Mouse (Mus musculus) midbrain, embryonic 12.5 days (tissue): ENCODE results near the gene Spatc1l. TPM values are rescaled to one million over a fixed set of nuclear protein-coding genes. Genes with fewer than 3 reads are reported as not detected.

Experiments used
- ATAC-seq: fragments of 200-750 bp; cut with Nextera tagmentation; 2 replicates; pipeline ENCODE4 v1.8.0; 2017; ENCODE audit warnings: low read depth, moderate TSS enrichment, moderate library complexity; ENCODE audit not compliant: low FRiP score
- H3K27ac ChIP-seq: fragments of 300-500 bp; sonication (generic); replicated peaks from 2 replicates; pipeline ENCODE4 v1.5.1; 2016; ENCODE audit warnings: mild to moderate bottlenecking
- H3K27me3 ChIP-seq: fragments of 300-500 bp; sonication (generic); 2 replicates; pipeline ENCODE4 v1.6.1; 2016; ENCODE audit warnings: mild to moderate bottlenecking
- H3K36me3 ChIP-seq: fragments of 300-500 bp; sonication (generic); 2 replicates; pipeline ENCODE4 v1.6.1; 2016
- H3K4me1 ChIP-seq: fragments of 300-500 bp; sonication (generic); 2 replicates; pipeline ENCODE4 v1.6.1; 2016
- H3K4me2 ChIP-seq: fragments of 300-500 bp; sonication (generic); replicated peaks from 2 replicates; pipeline ENCODE4 v1.6.1; 2016; ENCODE audit warnings: mild to moderate bottlenecking, moderate library complexity
- H3K4me3 ChIP-seq: fragments of 300-500 bp; sonication (generic); 2 replicates; pipeline ENCODE4 v1.5.1; 2016; ENCODE audit warnings: mild to moderate bottlenecking
- H3K9ac ChIP-seq: fragments of 300-500 bp; sonication (generic); replicated peaks from 2 replicates; pipeline ENCODE4 v1.6.1; 2016; ENCODE audit warnings: mild to moderate bottlenecking, moderate library complexity
- H3K9me3 ChIP-seq: fragments of 300-500 bp; sonication (generic); 2 replicates; pipeline ENCODE4 v1.6.1; 2016; ENCODE audit warnings: mild to moderate bottlenecking
- WGBS: fragments of 180-500 bp; shearing (Covaris S2); methylation state at CpG from one replicate; pipeline ENCODE4 v1.1.7; 2016; 5-methylcytosine and 5-hydroxymethylcytosine counted together
- polyA plus RNA-seq: library from polyadenylated mRNA; unstranded; fragments of >200 nt; fragmentation: Nextera tagmentation; extraction: Ambion mirVana; gene quantifications from 2 replicates; pipeline ENCODE4 v1.2.1, GENCODE M21; 2016

Gene Spatc1l
- polyA plus RNA-seq, 1 experiment from 2014 or later = 0.41 TPM

GRCm38 (mm10) chr10:76612473-76612872 is 50.4 kb downstream of the Spatc1l start:
- H3K27me3 ChIP-seq = no peaks in the 10 kb centered on the region
- H3K4me2 ChIP-seq = no peak overlapping the region
- no peak overlapping the region for H3K27ac ChIP-seq
- H3K36me3 ChIP-seq = no peaks in the 10 kb centered on the region
- no peak for ATAC-seq
- H3K4me3 ChIP-seq = no peak overlapping the region
- no peaks in the 10 kb centered on the region for H3K4me1 ChIP-seq
- 94% methylated on average over 7 of the region's 7 CpGs for WGBS
- H3K9ac ChIP-seq = no peak overlapping the region
- 0 out of 2 replicates have a peak, but pooled peaks cover 2% of the 10 kb centered on the region for H3K9me3 ChIP-seq

Other genes starting within 250 kb of the Spatc1l start
- gene Dip2a, start 217.0 kb upstream of the Spatc1l start, polyA plus RNA-seq = 13.5 and 15.6 TPM in 2 replicates
- gene AC141477.1, start 121.8 kb upstream of the Spatc1l start, polyA plus RNA-seq = not detected in 2 replicates
- 18.3 and 19.7 TPM in 2 replicates for gene Pcnt, start 119.5 kb upstream of the Spatc1l start, polyA plus RNA-seq
- not detected in 2 replicates for gene 2610028H24Rik, start 113.2 kb upstream of the Spatc1l start, polyA plus RNA-seq
- 81.7 and 86.9 TPM in 2 replicates for gene Mcm3ap, start 93.3 kb upstream of the Spatc1l start, polyA plus RNA-seq
- 9.2 and 9.3 TPM in 2 replicates for gene Ybey, start 93.2 kb upstream of the Spatc1l start, polyA plus RNA-seq
- 58.2 and 61.2 TPM in 2 replicates for gene Lss, start 30.7 kb upstream of the Spatc1l start, polyA plus RNA-seq
- gene Ftcd, start 13.4 kb downstream of the Spatc1l start, polyA plus RNA-seq = not detected in 2 replicates
- 31.7 and 40.1 TPM in 2 replicates for gene Col6a2, start 61.4 kb downstream of the Spatc1l start, polyA plus RNA-seq
- 25.8 and 33.3 TPM in 2 replicates for gene Col6a1, start 163.9 kb downstream of the Spatc1l start, polyA plus RNA-seq